Mouse (Mus musculus): ENCODE measurements around the gene Gm16381. TPM values are rescaled to one million over a fixed set of nuclear protein-coding genes. Genes with fewer than 3 reads are reported as not detected.
"Not testable (repeated sequence)": the region's sequence is repeated elsewhere in the genome, so short reads cannot be mapped to it uniquely, and the experiment has no call there.

The Gm16381 gene
- polyA plus RNA-seq (2015; fragmentation: Nextera tagmentation; extraction: Ambion mirVana): not detected in 2 replicates

DNA sequence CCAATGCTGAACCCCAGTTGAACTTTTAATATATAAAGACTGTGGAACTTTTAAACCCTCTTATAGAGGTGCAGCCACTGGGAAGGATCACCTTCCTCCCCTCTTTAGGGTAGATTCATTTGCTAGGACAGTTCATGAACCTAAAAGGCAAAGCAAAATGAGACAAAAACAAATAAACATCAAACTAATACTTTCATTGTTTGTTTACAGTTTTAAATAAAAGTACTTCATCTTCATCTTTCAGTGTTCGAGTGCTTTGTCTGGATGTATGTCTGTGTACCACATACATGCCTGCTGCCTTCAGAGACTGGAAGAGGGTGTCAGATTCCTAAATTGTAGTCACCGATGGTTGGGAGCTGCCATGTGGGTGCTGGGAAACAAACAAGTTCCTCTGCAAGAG lies at the start of gene Gm16381:
Gene Gm16381 (minus strand): TSS at position 101 of the 400 bp plus-strand sequence.
- ATAC-seq (ENCODE audit: insufficient number of reproducible peaks, low FRiP score, low TSS enrichment, low read depth); H3K27ac ChIP-seq (replicated peaks); H3K4me2 ChIP-seq (replicated peaks); H3K27me3 ChIP-seq; H3K9me3 ChIP-seq (replicated peaks); H3K4me3 ChIP-seq (replicated peaks); H3K4me1 ChIP-seq; H3K36me3 ChIP-seq; H3K9ac ChIP-seq: not testable (repeated sequence)
- WGBS: 85% methylated on average over 2 of the region's 2 CpGs

DNA sequence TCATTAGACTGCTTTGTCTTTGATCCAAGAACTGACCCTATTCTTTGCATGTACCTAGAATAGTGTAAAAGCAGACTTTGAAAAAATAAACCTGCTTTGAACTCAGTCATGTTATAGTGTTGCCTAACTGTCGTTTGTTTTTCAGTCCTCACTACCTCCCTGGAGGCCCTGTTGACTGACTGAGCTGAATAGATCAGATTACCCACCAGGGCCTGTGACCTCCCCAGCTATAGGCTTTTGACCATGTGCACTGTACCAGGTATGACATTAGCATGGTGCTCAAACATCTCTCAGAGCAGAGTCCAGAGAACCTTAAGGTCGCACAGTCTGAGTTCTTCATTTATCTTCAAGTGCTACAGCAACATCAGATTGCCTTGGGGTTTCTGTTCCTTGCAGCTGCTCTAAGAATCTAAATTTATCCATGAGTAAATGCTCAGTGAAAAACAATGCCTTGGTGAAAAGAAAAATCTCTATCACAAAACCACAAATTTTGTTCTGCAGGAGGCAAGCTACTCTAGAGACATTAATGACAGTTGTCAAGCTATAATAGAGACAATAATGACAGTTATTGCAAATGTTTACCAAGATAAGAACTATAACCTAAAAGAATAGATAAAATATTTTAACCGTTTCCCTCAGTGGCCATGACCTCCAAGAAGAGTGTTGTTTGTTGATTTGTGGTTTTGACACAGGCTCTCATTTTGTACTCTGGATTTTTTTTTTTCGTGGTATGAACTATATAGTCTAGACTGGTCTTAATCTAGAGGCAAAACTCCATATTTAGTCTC lies 8.7 kb upstream of the Gm16381 start:
- not testable (repeated sequence) for ATAC-seq (ENCODE audit: insufficient number of reproducible peaks, low FRiP score, low TSS enrichment, low read depth); H3K36me3 ChIP-seq; H3K27me3 ChIP-seq; H3K4me3 ChIP-seq (replicated peaks); H3K27ac ChIP-seq (replicated peaks); H3K4me2 ChIP-seq (replicated peaks); H3K9me3 ChIP-seq (replicated peaks); H3K9ac ChIP-seq; H3K4me1 ChIP-seq
- 69% methylated on average over 2 of the region's 4 CpGs for WGBS

DNA sequence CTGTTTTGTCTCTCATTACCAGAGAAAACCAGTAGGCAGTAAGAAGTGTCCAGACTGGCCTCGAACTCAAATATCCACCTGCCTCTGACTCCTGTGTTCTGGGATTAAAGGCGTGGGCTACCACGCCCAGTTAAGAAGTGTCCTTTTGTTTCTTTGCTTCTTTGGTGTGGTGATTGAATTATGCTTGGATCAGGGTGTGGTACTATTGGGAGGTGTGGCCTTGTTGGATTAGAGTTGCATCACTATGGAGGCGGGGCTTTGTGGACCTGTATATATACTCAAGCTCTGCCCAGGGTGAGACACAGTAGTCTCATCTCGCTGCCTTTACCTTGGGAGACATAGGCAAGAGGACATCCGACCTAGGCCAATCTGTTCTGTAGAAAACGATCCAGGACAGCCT lies 25.9 kb downstream of the Gm16381 start, which contains the start of gene Gm4027:
Gene Gm4027 (plus strand): TSS at position 301 of the 400 bp plus-strand sequence.
- H3K27me3 ChIP-seq; H3K27ac ChIP-seq (replicated peaks); ATAC-seq (ENCODE audit: insufficient number of reproducible peaks, low FRiP score, low TSS enrichment, low read depth); H3K4me2 ChIP-seq (replicated peaks); H3K9me3 ChIP-seq (replicated peaks); H3K9ac ChIP-seq; H3K36me3 ChIP-seq; H3K4me3 ChIP-seq (replicated peaks); H3K4me1 ChIP-seq: not testable (repeated sequence)
- WGBS: 88% methylated on average over 5 of the region's 7 CpGs

DNA sequence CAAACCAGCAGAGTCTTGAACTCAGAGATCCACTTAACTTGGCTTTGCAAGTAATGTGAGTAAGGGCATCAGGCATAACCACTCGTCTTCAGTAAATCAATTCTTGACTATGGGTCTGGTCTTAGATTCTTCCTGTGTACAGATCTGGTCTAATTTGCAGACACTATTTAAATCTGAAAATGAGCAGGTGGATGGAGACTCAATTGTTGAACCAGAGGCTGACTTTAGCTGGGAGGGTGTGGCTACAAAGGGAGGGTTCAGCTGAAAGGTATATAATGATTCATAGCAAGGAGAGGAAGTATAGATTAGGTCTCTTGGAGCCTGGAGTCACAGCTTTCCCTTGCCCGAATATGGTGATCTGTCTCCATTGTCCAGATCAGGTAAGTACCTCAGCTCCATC lies 42.0 kb downstream of the Gm16381 start, which contains the start of gene Oog1:
Gene Oog1 (plus strand): TSS at position 301 of the 400 bp plus-strand sequence.
- WGBS: 59% methylated on average over 1 of the region's 2 CpGs
- not testable (repeated sequence) for ATAC-seq (ENCODE audit: insufficient number of reproducible peaks, low FRiP score, low TSS enrichment, low read depth); H3K27me3 ChIP-seq

DNA sequence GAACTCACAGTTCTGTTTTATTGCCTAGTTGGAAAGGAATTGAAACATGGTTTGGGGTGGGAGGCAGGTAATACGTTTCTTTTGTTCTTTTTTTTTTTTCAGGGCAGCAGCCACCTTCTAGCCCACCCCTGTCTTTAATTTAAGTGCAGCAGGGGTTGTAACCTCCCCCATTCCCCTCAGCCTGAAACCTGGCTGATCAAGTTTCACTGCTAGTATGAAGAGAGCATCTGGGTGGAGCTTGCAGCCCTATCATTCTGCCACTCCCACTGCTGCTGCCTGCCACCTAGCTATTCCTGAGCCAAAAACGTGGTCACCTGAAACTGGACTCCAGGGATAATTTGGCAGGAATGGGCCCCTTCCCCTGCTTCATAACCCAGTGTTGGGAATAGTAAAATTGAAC lies 43.0 kb downstream of the Gm16381 start:
- not testable (repeated sequence) for ATAC-seq (ENCODE audit: insufficient number of reproducible peaks, low FRiP score, low TSS enrichment, low read depth); H3K4me3 ChIP-seq (replicated peaks); H3K27ac ChIP-seq (replicated peaks); H3K4me1 ChIP-seq; H3K4me2 ChIP-seq (replicated peaks); H3K9me3 ChIP-seq (replicated peaks); H3K9ac ChIP-seq; H3K27me3 ChIP-seq; H3K36me3 ChIP-seq
- 0% methylated on average over 2 of the region's 2 CpGs for WGBS

More for the DNA sequence above, 42.0 kb downstream of the Gm16381 start, which contains the start of gene Oog1:
- H3K4me3 ChIP-seq (replicated peaks); H3K36me3 ChIP-seq; H3K4me2 ChIP-seq (replicated peaks); H3K9ac ChIP-seq; H3K9me3 ChIP-seq (replicated peaks); H3K4me1 ChIP-seq; H3K27ac ChIP-seq (replicated peaks): not testable (repeated sequence)

Other genes with a start within 250 kb of the Gm16381 start
- 276 and 281 TPM in 2 replicates for gene Slirp, start 200.7 kb downstream of the Gm16381 start, polyA plus RNA-seq (2015; fragmentation: Nextera tagmentation; extraction: Ambion mirVana)
- gene Alkbh1, start 200.6 kb downstream of the Gm16381 start, polyA plus RNA-seq (2015; fragmentation: Nextera tagmentation; extraction: Ambion mirVana): 60.7 and 61.0 TPM in 2 replicates
- 113 and 121 TPM in 2 replicates for gene Snw1, start 172.3 kb downstream of the Gm16381 start, polyA plus RNA-seq (2015; fragmentation: Nextera tagmentation; extraction: Ambion mirVana)
- gene Gm5788, start 149.9 kb downstream of the Gm16381 start, polyA plus RNA-seq (2015; fragmentation: Nextera tagmentation; extraction: Ambion mirVana): not detected in 2 replicates
- not detected in 2 replicates for gene Gm8300, start 130.3 kb downstream of the Gm16381 start, polyA plus RNA-seq (2015; fragmentation: Nextera tagmentation; extraction: Ambion mirVana)
- not detected in 2 replicates for gene Oog1, start 41.9 kb downstream of the Gm16381 start, polyA plus RNA-seq (2015; fragmentation: Nextera tagmentation; extraction: Ambion mirVana)
- gene Gm4027, start 25.8 kb downstream of the Gm16381 start, polyA plus RNA-seq (2015; fragmentation: Nextera tagmentation; extraction: Ambion mirVana): not detected in 2 replicates
- not detected in 2 replicates for gene Gm21319, start 131.1 kb upstream of the Gm16381 start, polyA plus RNA-seq (2015; fragmentation: Nextera tagmentation; extraction: Ambion mirVana)
- gene Gm21936, start 150.9 kb upstream of the Gm16381 start, polyA plus RNA-seq (2015; fragmentation: Nextera tagmentation; extraction: Ambion mirVana): not detected in 2 replicates
- not detected in 2 replicates for gene BB287469, start 172.0 kb upstream of the Gm16381 start, polyA plus RNA-seq (2015; fragmentation: Nextera tagmentation; extraction: Ambion mirVana)
- not detected in 2 replicates for gene Gm2001, start 197.7 kb upstream of the Gm16381 start, polyA plus RNA-seq (2015; fragmentation: Nextera tagmentation; extraction: Ambion mirVana)
- not detected in 2 replicates for gene Gm2016, start 229.5 kb upstream of the Gm16381 start, polyA plus RNA-seq (2015; fragmentation: Nextera tagmentation; extraction: Ambion mirVana)

All from embryonic facial prominence, embryonic 15.5 days (tissue).